Mouse (Mus musculus) megakaryocyte, embryonic 14.5 days (primary cell): ENCODE measurements at regions not wholly inside any gene's neighbourhood (a gene's known extent, or its start where the extent isn't known, plus 50 kb on each side); places are given as distances from the start of the nearest gene placed in this dataset.

Source experiments
- FLI1 ChIP-seq: IDR thresholded peaks from 2 replicates; pipeline ENCODE4 v1.6.1; 2012; ENCODE audit warnings: low read length, inconsistent platforms, mixed read lengths
- GATA1 ChIP-seq: IDR thresholded peaks from 3 replicates; pipeline ENCODE4 v1.6.1; 2012; ENCODE audit warnings: mixed read lengths, low read length, inconsistent platforms, borderline replicate concordance

DNA sequence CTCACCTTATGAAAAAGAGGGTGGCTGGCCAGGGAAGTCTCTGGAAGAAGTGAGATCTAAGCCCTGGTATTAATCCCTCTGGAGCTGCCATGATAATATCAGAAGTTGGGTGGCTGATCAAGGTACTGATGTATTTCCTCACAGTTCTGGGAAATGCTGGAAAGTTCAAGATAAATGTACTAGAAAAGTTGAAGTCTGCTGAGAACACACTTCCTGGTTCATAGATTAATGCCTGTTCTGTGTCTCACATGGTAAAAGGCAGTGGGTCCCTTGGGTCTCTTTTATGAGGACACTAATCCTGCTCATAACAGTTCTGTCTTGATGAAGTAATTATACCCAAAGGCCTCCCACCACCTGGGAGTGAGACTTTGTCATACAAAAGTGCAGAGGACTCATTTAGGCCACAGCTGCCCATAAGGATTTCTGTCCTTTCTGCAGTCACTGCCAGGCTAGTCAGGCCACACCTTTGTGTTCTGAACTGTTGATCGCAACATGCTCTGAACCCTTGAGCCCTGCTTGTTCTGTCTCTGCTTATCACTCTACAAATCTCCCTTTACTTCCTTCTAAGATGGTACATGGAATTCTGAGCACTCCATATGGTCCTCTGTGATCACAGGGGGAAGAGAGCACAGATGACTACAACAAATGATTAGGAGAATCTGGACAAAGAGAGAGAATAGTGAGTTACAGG lies 300.4 kb downstream of the 1700129C05Rik start:
- TF ChIP-seq GATA1, result no peak
- TF ChIP-seq FLI1, result no peak
